Mouse (Mus musculus): ENCODE results near the gene Gm38431.

- TF ChIP-seq CTCF (IDR thresholded peaks at IDR 0.05; ENCODE audit: low read depth, low read length) = no peak
- no peak for TF ChIP-seq POLR2AphosphoS5 (IDR thresholded peaks at IDR 0.05; ENCODE audit: insufficient replicate concordance, low read depth, low read length)
- TF ChIP-seq GATA1 (IDR thresholded peaks at IDR 0.05; ENCODE audit: borderline replicate concordance, low read length) = no peak
- TF ChIP-seq TAL1 (conservative IDR thresholded peaks at IDR 0.05; ENCODE audit: low read depth, low read length) = no peak
- no peak for TF ChIP-seq GATA2 (IDR thresholded peaks at IDR 0.05; ENCODE audit: borderline replicate concordance, low read depth, low read length)
These were observed 24.7 kb downstream of the Gm38431 start, which contains the start of gene Zglp1 for GRCm38 (mm10) chr9:21067006-21067684.
